Mouse (Mus musculus) thymus, postnatal 4 days (tissue): ENCODE measurements at regions not wholly inside any gene's neighbourhood (a gene's known extent, or its start where the extent isn't known, plus 50 kb on each side); places are given as distances from the start of the nearest gene placed in this dataset.

Source experiments
- DNase-seq: peaks from one replicate; pipeline ENCODE4 v3.0.0; 2021

- no peak for DNase-seq
Observed at GRCm38 (mm10) chr13:118849541-118849940, 179.9 kb downstream of the Fgf10 start.

- no peak for DNase-seq
Observed at GRCm38 (mm10) chr13:118850708-118851107, 181.1 kb downstream of the Fgf10 start.

GRCm38 (mm10) chr13:118886339-118886810 is 216.8 kb downstream of the Fgf10 start:
- no peak for DNase-seq

- DNase-seq, result no peak
Observed at GRCm38 (mm10) chr13:118895079-118895478, 225.5 kb downstream of the Fgf10 start.

GRCm38 (mm10) chr13:118901950-118902349 is 232.4 kb downstream of the Fgf10 start:
- no peak for DNase-seq

- DNase-seq, result no peak
Observed at GRCm38 (mm10) chr13:118910351-118910750, 240.8 kb downstream of the Fgf10 start.

GRCm38 (mm10) chr13:118940786-118941185 is 271.2 kb downstream of the Fgf10 start:
- no peak for DNase-seq

GRCm38 (mm10) chr13:118966120-118966676 is 296.6 kb downstream of the Fgf10 start:
- DNase-seq, result no peak

- no peak for DNase-seq
Observed at GRCm38 (mm10) chr13:118967707-118968106, 298.1 kb downstream of the Fgf10 start.

GRCm38 (mm10) chr13:118975008-118975407 is 305.4 kb downstream of the Fgf10 start:
- no peak for DNase-seq

GRCm38 (mm10) chr13:118975519-118975918 is 305.9 kb downstream of the Fgf10 start:
- no peak for DNase-seq

- DNase-seq, result no peak
Observed at GRCm38 (mm10) chr13:118979505-118979904, 309.9 kb downstream of the Fgf10 start.

- DNase-seq, result no peak
Observed at GRCm38 (mm10) chr13:118981196-118981810, 311.7 kb downstream of the Fgf10 start.

- no peak for DNase-seq
Observed at GRCm38 (mm10) chr13:118985285-118985684, 315.7 kb downstream of the Fgf10 start.

GRCm38 (mm10) chr13:119025305-119025975 is 355.8 kb downstream of the Fgf10 start:
- no peak for DNase-seq

- no peak for DNase-seq
Observed at GRCm38 (mm10) chr13:119039616-119040015, 370.0 kb downstream of the Fgf10 start.

- DNase-seq, result no peak
Observed at GRCm38 (mm10) chr13:119045112-119045511, 375.5 kb downstream of the Fgf10 start.

- DNase-seq, result no peak
Observed at GRCm38 (mm10) chr13:119068745-119069580, 359.4 kb upstream of the Paip1 start.

- no peak for DNase-seq
Observed at GRCm38 (mm10) chr13:119069581-119069936, 358.8 kb upstream of the Paip1 start.

GRCm38 (mm10) chr13:119079243-119079642 is 349.2 kb upstream of the Paip1 start:
- DNase-seq, result no peak

GRCm38 (mm10) chr13:119081691-119082090 is 346.7 kb upstream of the Paip1 start:
- no peak for DNase-seq

GRCm38 (mm10) chr13:119117906-119118305 is 310.5 kb upstream of the Paip1 start:
- DNase-seq, result no peak

GRCm38 (mm10) chr13:119118382-119118781 is 310.0 kb upstream of the Paip1 start:
- no peak for DNase-seq
